Mouse (Mus musculus): ENCODE results near the gene Lamb1. TPM values are rescaled to one million over a fixed set of nuclear protein-coding genes. Genes with fewer than 3 reads are reported as not detected.

Gene Lamb1
- not detected for total RNA-seq (2023)

GRCm38 (mm10) chr12:31265005-31265721 is at the start of gene Lamb1:
Gene Lamb1 (plus strand): TSS chr12:31265234.

GRCm38 (mm10) chr12:31240470-31240869 is 24.6 kb upstream of the Lamb1 start, which contains the start of gene Gm6993:
Gene Gm6993 (plus strand): TSS chr12:31240770.

GRCm38 (mm10) chr12:31350944-31351928 is 86.2 kb downstream of the Lamb1 start, which contains the start of gene Dld:
Gene Dld (minus strand): TSS chr12:31351453.

Other genes with a start within 250 kb of the Lamb1 start
- gene Fam110c, start 191.4 kb upstream of the Lamb1 start, total RNA-seq (2023), result not detected
- gene Gm6993, start 24.5 kb upstream of the Lamb1 start, total RNA-seq (2023), result not detected
- 54.5 TPM for gene Dld, start 86.2 kb downstream of the Lamb1 start, total RNA-seq (2023)
- not detected for gene Slc26a3, start 125.6 kb downstream of the Lamb1 start, total RNA-seq (2023)
- gene Cbll1, start 234.4 kb downstream of the Lamb1 start, total RNA-seq (2023), result 41.8 TPM